Mouse (Mus musculus): ENCODE measurements around the gene Rab24.

DNA sequence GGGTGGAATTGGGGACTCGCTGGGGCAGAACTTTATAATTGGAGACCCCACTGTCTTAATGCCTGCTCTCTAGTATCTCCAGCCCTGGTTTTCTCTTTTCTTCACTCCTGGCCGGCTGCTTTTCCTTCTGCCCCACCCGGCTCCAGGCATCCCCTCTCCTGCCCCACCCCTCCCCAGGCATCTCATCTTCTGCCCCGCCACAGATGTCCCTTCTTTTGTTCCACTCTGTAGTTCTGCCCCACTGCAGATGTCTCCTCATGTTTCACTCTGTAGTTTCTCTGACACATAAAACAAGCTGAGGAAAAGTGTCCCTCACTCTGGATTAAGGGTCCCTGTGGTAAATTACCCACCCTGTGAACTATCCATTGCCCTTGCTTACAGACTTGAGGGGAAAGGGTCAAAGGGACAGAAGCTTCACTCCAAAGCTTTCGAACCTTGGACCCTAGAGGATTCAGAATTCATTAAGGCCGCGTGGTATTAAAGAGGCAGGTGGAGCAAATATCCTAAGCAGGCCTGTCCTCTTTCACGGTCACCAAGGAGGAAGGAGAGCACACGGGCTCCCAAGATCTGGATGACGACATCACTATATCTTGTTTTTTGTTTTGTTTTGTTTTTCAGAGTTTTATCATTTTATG, 15.7 kb upstream of the Rab24 start:
- TF ChIP-seq CTCF (IDR thresholded peaks at IDR 0.05; ENCODE audit: insufficient read depth, low read length) = no peak
- TF ChIP-seq POLR2A (IDR thresholded peaks at IDR 0.05; ENCODE audit: borderline replicate concordance, extremely low read depth, low read depth, low read length) = no peak

All from lung, adult 2 months (tissue).